Mouse (Mus musculus) embryonic facial prominence, embryonic 10.5 days (tissue): Measurements from ENCODE around the gene Fam219b. TPM values are rescaled to one million over a fixed set of nuclear protein-coding genes. Genes with fewer than 3 reads are reported as not detected.

Experiments
- DNase-seq: peaks from one replicate; pipeline ENCODE4 v3.0.0-alpha.2; 2017; ENCODE audit warnings: low spot score
- H3K27ac ChIP-seq: fragments of 300-500 bp; sonication (generic); replicated peaks from 2 replicates; pipeline ENCODE4 v1.5.1; 2016; ENCODE audit warnings: mild to moderate bottlenecking
- H3K27me3 ChIP-seq: fragments of 300-500 bp; sonication (generic); replicated peaks from 2 replicates; pipeline ENCODE4 v1.6.1; 2016; ENCODE audit warnings: low read depth, mild to moderate bottlenecking; ENCODE audit not compliant: poor library complexity, severe bottlenecking
- H3K36me3 ChIP-seq: fragments of 300-500 bp; sonication (generic); replicated peaks from 2 replicates; pipeline ENCODE4 v1.6.1; 2016; ENCODE audit warnings: mild to moderate bottlenecking, moderate library complexity
- H3K4me1 ChIP-seq: fragments of 300-500 bp; sonication (generic); 2 replicates; pipeline ENCODE4 v1.6.1; 2016
- H3K4me3 ChIP-seq: fragments of 300-500 bp; sonication (generic); 2 replicates; pipeline ENCODE4 v1.5.1; 2016; ENCODE audit warnings: mild to moderate bottlenecking, moderate library complexity
- H3K9me3 ChIP-seq: fragments of 300-500 bp; sonication (generic); 2 replicates; pipeline ENCODE4 v1.6.1; 2016; ENCODE audit warnings: mild to moderate bottlenecking
- WGBS: fragments of 180-500 bp; shearing (Covaris S2); methylation state at CpG from one replicate; pipeline ENCODE4 v1.1.7; 2016; 5-methylcytosine and 5-hydroxymethylcytosine counted together
- polyA plus RNA-seq: library from polyadenylated mRNA; unstranded; fragments of >200 nt; fragmentation: Nextera tagmentation; extraction: Ambion mirVana; gene quantifications from 2 replicates; pipeline ENCODE4 v1.2.1, GENCODE M21; 2016

The Fam219b gene
- 17.1 and 17.7 TPM in 2 replicates for polyA plus RNA-seq

- Histone ChIP-seq H3K27me3 (no peaks in the 10 kb centered on the region), H3K27ac (peak within 1 kb of the TSS; percentile 94), H3K4me3 (peak within 1 kb of the TSS; percentile 90), H3K9me3 (no peaks in the 10 kb centered on the region), H3K36me3 (peaks cover 60% of the 10 kb centered on the region), H3K4me1 (peaks cover 22% of the 10 kb centered on the region)
- 3% methylated on average over 45 of the region's 45 CpGs for WGBS
- peak; percentile 92 for DNase-seq
Measured at GRCm38 (mm10) chr9:57537044-57537727, at the start of gene Fam219b. Gene Fam219b, plus strand, starts transcription at chr9:57537528.

- DNase-seq, result no peak
- Histone ChIP-seq H3K36me3 (no peaks in the 10 kb centered on the region), H3K4me1 (no peaks in the 10 kb centered on the region), H3K9me3 (no peaks in the 10 kb centered on the region), H3K4me3 (no peak overlapping the region), H3K27ac (no peak overlapping the region), H3K27me3 (peaks cover 18% of the 10 kb centered on the region; the same call in 1 of the 2 replicates)
- WGBS, result 80% methylated on average over 7 of the region's 7 CpGs
Measured at GRCm38 (mm10) chr9:57487807-57488206, 49.5 kb upstream of the Fam219b start.

DNA sequence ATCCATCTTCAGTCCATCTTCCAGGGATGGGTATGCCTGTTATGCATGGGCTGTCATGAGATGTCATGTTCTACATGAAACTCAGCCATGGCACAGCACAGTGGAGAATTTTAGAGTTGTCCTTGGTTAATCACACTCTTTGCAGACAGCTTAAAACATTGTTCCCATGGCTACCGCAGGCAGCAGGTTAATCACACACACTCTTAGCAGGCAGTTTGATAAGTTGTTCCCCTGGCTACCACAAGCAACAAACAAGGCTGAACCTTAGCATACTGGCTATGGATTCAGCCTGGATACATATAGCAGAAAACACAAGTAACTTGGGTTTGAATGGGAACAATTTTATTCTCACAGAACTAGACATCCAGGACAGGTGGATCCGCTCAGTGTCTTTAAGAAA, 43.8 kb upstream of the Fam219b start:
- H3K27ac ChIP-seq, result no peak overlapping the region
- DNase-seq, result no peak
- WGBS, result 92% methylated on average over 2 of the region's 2 CpGs
- no peak overlapping the region for H3K4me3 ChIP-seq
- no peaks in the 10 kb centered on the region for H3K9me3 ChIP-seq
- H3K36me3 ChIP-seq, result no peaks in the 10 kb centered on the region
- peaks cover 4% of the 10 kb centered on the region for H3K27me3 ChIP-seq
- no peaks in the 10 kb centered on the region for H3K4me1 ChIP-seq

DNA sequence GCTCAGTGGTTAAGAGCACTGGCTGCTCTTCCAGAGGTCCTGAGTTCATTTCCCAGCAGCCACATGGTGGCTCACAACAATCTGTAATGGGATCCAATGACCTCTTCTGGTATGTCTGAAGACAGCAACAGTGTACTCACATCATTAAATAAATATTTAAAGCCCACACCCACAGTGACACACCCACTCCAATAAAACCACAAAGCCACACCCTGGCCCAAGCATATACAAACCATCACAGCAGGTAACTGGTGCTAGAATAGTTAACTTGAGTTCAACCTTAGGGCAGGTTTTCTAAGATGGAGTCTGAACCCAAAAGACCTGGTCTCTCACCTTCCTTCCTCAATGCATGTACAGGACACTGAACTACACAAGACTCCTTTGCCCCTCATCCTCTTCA, 42.4 kb upstream of the Fam219b start:
- H3K36me3 ChIP-seq, result no peaks in the 10 kb centered on the region
- no peak for DNase-seq
- no peaks in the 10 kb centered on the region for H3K4me1 ChIP-seq
- H3K27ac ChIP-seq, result no peak overlapping the region
- H3K4me3 ChIP-seq, result no peak overlapping the region
- H3K9me3 ChIP-seq, result no peaks in the 10 kb centered on the region
- H3K27me3 ChIP-seq, result peaks cover 18% of the 10 kb centered on the region

- Histone ChIP-seq H3K4me3 (no peak overlapping the region), H3K36me3 (no peaks in the 10 kb centered on the region), H3K27me3 (peaks cover 41% of the 10 kb centered on the region), H3K27ac (no peak overlapping the region), H3K9me3 (no peaks in the 10 kb centered on the region), H3K4me1 (peaks cover 12% of the 10 kb centered on the region)
- no peak for DNase-seq
- 81% methylated on average over 5 of the region's 5 CpGs for WGBS
Measured at GRCm38 (mm10) chr9:57497236-57497635, 40.1 kb upstream of the Fam219b start.

GRCm38 (mm10) chr9:57498536-57498935, 38.8 kb upstream of the Fam219b start:
- 57% methylated on average over 7 of the region's 7 CpGs for WGBS
- peaks cover 54% of the 10 kb centered on the region for H3K27me3 ChIP-seq

DNA sequence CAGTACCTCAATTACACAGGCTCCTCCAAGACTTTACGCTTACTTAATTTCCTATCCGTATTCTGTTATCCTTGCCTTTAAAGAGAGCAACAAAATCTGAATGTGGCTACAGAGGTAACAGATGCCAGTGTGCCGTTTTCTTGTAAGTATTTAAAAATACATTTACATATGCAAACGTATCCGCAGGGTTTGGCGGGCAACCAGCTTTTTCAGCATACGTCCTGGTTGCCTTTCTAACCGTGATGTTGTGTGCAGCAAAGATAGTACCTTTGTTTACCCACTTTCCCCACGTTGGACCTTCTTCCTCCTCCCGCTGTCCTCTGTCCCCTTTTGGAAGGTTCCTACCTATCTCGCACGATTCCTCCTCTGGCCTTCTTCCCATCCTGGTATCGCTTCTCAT, 35.9 kb upstream of the Fam219b start:
- WGBS, result 6% methylated on average over 13 of the region's 13 CpGs
- H3K36me3 ChIP-seq, result no peaks in the 10 kb centered on the region
- H3K27me3 ChIP-seq, result peaks cover 83% of the 10 kb centered on the region
- H3K9me3 ChIP-seq, result no peaks in the 10 kb centered on the region
- H3K27ac ChIP-seq, result no peak overlapping the region
- no peak for DNase-seq
- H3K4me3 ChIP-seq, result peak overlapping the region; percentile 39
- peaks cover 47% of the 10 kb centered on the region for H3K4me1 ChIP-seq

More at GRCm38 (mm10) chr9:57498536-57498935, 38.8 kb upstream of the Fam219b start:
- H3K4me3 ChIP-seq, result no peak overlapping the region
- no peaks in the 10 kb centered on the region for H3K9me3 ChIP-seq
- no peak overlapping the region for H3K27ac ChIP-seq
- no peak for DNase-seq
- no peaks in the 10 kb centered on the region for H3K36me3 ChIP-seq
- H3K4me1 ChIP-seq, result peaks cover 25% of the 10 kb centered on the region

- Histone ChIP-seq H3K4me3 (peak overlapping the region; percentile 39), H3K27ac (no peak overlapping the region), H3K27me3 (peaks cover 87% of the 10 kb centered on the region), H3K4me1 (peaks cover 47% of the 10 kb centered on the region), H3K36me3 (no peaks in the 10 kb centered on the region), H3K9me3 (no peaks in the 10 kb centered on the region)
- DNase-seq, result peak; percentile 53
- WGBS, result 1% methylated on average over 20 of the region's 20 CpGs
Measured at GRCm38 (mm10) chr9:57501861-57502260, 35.5 kb upstream of the Fam219b start.

GRCm38 (mm10) chr9:57502911-57503621, 34.3 kb upstream of the Fam219b start:
- Histone ChIP-seq H3K27me3 (peaks cover 92% of the 10 kb centered on the region), H3K4me1 (peaks cover 47% of the 10 kb centered on the region), H3K9me3 (no peaks in the 10 kb centered on the region), H3K36me3 (no peaks in the 10 kb centered on the region), H3K27ac (no peak overlapping the region), H3K4me3 (peak overlapping the region; percentile 62)
- DNase-seq, result peak; percentile 49
- WGBS, result 3% methylated on average over 23 of the region's 23 CpGs

GRCm38 (mm10) chr9:57503622-57504380, 33.5 kb upstream of the Fam219b start, which contains the start of gene Rpp25:
Gene Rpp25, plus strand, starts transcription at chr9:57504026.
- H3K27me3 ChIP-seq, result peaks cover 85% of the 10 kb centered on the region
- peak; percentile 73 for DNase-seq
- H3K27ac ChIP-seq, result peak within 1 kb of the TSS; percentile 1; the same call in 1 of the 2 replicates
- H3K36me3 ChIP-seq, result no peaks in the 10 kb centered on the region
- peak within 1 kb of the TSS; percentile 62 for H3K4me3 ChIP-seq
- H3K4me1 ChIP-seq, result peaks cover 47% of the 10 kb centered on the region
- no peaks in the 10 kb centered on the region for H3K9me3 ChIP-seq
- WGBS, result under 1% methylated on average over 46 of the region's 46 CpGs

DNA sequence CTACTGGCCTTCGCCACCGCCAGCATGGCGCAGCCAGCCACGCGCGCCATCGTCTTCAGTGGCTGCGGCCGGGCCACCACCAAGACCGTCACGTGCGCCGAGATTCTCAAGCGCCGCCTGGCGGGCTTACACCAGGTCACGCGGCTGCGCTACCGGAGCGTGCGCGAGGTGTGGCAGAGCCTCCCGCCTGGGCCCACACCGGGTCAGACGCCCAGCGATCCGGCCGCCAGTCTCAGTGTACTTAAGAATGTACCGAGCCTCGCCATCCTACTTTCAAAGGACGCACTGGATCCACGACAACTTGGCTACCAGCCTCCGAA, 33.0 kb upstream of the Fam219b start:
- H3K27ac ChIP-seq, result peak overlapping the region; percentile 1; the same call in 1 of the 2 replicates
- peaks cover 80% of the 10 kb centered on the region for H3K27me3 ChIP-seq
- no peaks in the 10 kb centered on the region for H3K9me3 ChIP-seq
- H3K36me3 ChIP-seq, result no peaks in the 10 kb centered on the region
- peak overlapping the region; percentile 62 for H3K4me3 ChIP-seq
- peak; percentile 75 for DNase-seq
- WGBS, result 1% methylated on average over 34 of the region's 34 CpGs
- peaks cover 47% of the 10 kb centered on the region for H3K4me1 ChIP-seq

- H3K4me1 ChIP-seq, result peaks cover 47% of the 10 kb centered on the region
- H3K4me3 ChIP-seq, result peak overlapping the region; percentile 62; the same call in 1 of the 2 replicates
- WGBS, result 50% methylated on average over 10 of the region's 10 CpGs
- no peak overlapping the region for H3K27ac ChIP-seq
- H3K36me3 ChIP-seq, result no peaks in the 10 kb centered on the region
- DNase-seq, result peak; percentile 16
- H3K27me3 ChIP-seq, result peaks cover 77% of the 10 kb centered on the region
- no peaks in the 10 kb centered on the region for H3K9me3 ChIP-seq
Measured at GRCm38 (mm10) chr9:57504891-57505290, 32.4 kb upstream of the Fam219b start.
